8 mouse cellular contexts compared by ENCODE assay signal in genomic region chr3:90604416-90604815, GRCm38 (mm10). TPM values are rescaled to one million over a fixed set of nuclear protein-coding genes. Genes with fewer than 3 reads are reported as not detected.
DNase-seq lines count a peak whose midpoint lies in the region; ATAC-seq and TF ChIP-seq lines count a peak whose summit lies in the region.

No protein-coding gene starts in this region.

- H3K4me3 ChIP-seq in hindbrain, embryonic 13.5 days: no peak overlapping the region
- H3K4me3 ChIP-seq in hindbrain, embryonic 10.5 days: no peak overlapping the region
- no peak overlapping the region for H3K4me3 ChIP-seq in olfactory bulb, adult 2 months (ENCODE audit: insufficient read depth, low read depth, low read length)

- H3K9ac ChIP-seq in hindbrain, embryonic 13.5 days: no peak overlapping the region

- peaks cover 9% of the 10 kb centered on the region; the same call in 1 of the 2 replicates for H3K4me1 ChIP-seq in hindbrain, embryonic 13.5 days (replicated peaks)
- peaks cover 13% of the 10 kb centered on the region; the same call in 1 of the 2 replicates for H3K4me1 ChIP-seq in hindbrain, embryonic 10.5 days (replicated peaks)
- peaks cover 36% of the 10 kb centered on the region for H3K4me1 ChIP-seq in olfactory bulb, adult 2 months (ENCODE audit: control insufficient read depth, insufficient read depth, low read length)

- DNase-seq in hindbrain, embryonic 10.5 days (ENCODE audit: low spot score): no peak
- peak; percentile 84 for DNase-seq in adrenal gland, adult 8-10 months
- DNase-seq in heart, postnatal 4 days: peak; percentile 86
- peak; percentile 45 for DNase-seq in left cerebral cortex, postnatal 4 days
- DNase-seq in thymus, postnatal 0 days (ENCODE audit: low spot score): no peak

- no peak for TF ChIP-seq CTCF in olfactory bulb, adult 2 months (IDR thresholded peaks at IDR 0.05; ENCODE audit: insufficient read depth, low read depth, low read length)

- no peaks in the 10 kb centered on the region for H3K36me3 ChIP-seq in hindbrain, embryonic 13.5 days
- no peaks in the 10 kb centered on the region for H3K36me3 ChIP-seq in hindbrain, embryonic 10.5 days

- H3K27ac ChIP-seq in hindbrain, embryonic 13.5 days: no peak overlapping the region
- H3K27ac ChIP-seq in hindbrain, embryonic 10.5 days: no peak overlapping the region
- H3K27ac ChIP-seq in olfactory bulb, adult 2 months (ENCODE audit: insufficient read depth, low read depth, low read length): peak overlapping the region; percentile 27; the same call in 1 of the 2 replicates

- intact Hi-C loops in left cerebral cortex, postnatal 4 days (cut with DNase I): no loop called here

- no peak overlapping the region for H3K4me2 ChIP-seq in hindbrain, embryonic 13.5 days

- 45% methylated on average over 4 of the region's 4 CpGs for WGBS in hindbrain, embryonic 13.5 days
- 81% methylated on average over 4 of the region's 4 CpGs for WGBS in hindbrain, embryonic 10.5 days
- WGBS in olfactory bulb, adult 2 months: 6% methylated on average over 4 of the region's 4 CpGs

- H3K27me3 ChIP-seq in hindbrain, embryonic 13.5 days: no peaks in the 10 kb centered on the region
- no peaks in the 10 kb centered on the region for H3K27me3 ChIP-seq in hindbrain, embryonic 10.5 days (ENCODE audit: insufficient read depth, poor library complexity, severe bottlenecking)

- TF ChIP-seq POLR2A in olfactory bulb, adult 2 months (IDR thresholded peaks at IDR 0.05; ENCODE audit: insufficient read depth, low read depth, low read length): no peak

- H3K9me3 ChIP-seq in hindbrain, embryonic 13.5 days: no peaks in the 10 kb centered on the region
- no peaks in the 10 kb centered on the region for H3K9me3 ChIP-seq in hindbrain, embryonic 10.5 days

- peak; percentile 62; the same call in 1 of the 2 replicates for ATAC-seq in hindbrain, embryonic 13.5 days (ENCODE audit: low FRiP score)
- peak; percentile 56 for ATAC-seq in frontal cortex, adult (ENCODE audit: low TSS enrichment)

RNA-seq across cellular contexts. Expression of gene S100a4, which starts 0.8 kb away (rescaled TPM):
- polyA plus RNA-seq in hindbrain, embryonic 13.5 days (2015; fragmentation: Nextera tagmentation; extraction: Ambion mirVana): 0.75 and 1.5 TPM in 2 replicates
- polyA plus RNA-seq in hindbrain, embryonic 10.5 days (2016; fragmentation: Nextera tagmentation; extraction: Ambion mirVana): not detected in 2 replicates
- total RNA-seq in adrenal gland, adult 8-10 months (2022): 10 to 100 TPM in 2 of 4 experiments, 1 to 10 TPM in 2; 7.5 to 22.9 (median 12.5) TPM
- 1 to 10 TPM; 7.6 to 9.5 TPM for total RNA-seq in heart, postnatal 4 days (2021)
- 1 to 10 TPM; 3.3 to 6.2 TPM for total RNA-seq in left cerebral cortex, postnatal 4 days (2021)
- polyA plus RNA-seq in olfactory bulb, adult 2 months (2012; ENCODE audit: insufficient read depth, insufficient read length, low replicate concordance, missing spikeins): not detected in 2 replicates
- polyA plus RNA-seq in thymus, postnatal 0 days (2015; fragmentation: Nextera tagmentation; extraction: Ambion mirVana): 88.5 and 88.9 TPM in 2 replicates

RNA-seq across cellular contexts. Expression of gene Gm42674, which starts 2.7 kb away (rescaled TPM):
- polyA plus RNA-seq in hindbrain, embryonic 13.5 days (2015; fragmentation: Nextera tagmentation; extraction: Ambion mirVana): not detected in 2 replicates
- not detected in 2 replicates for polyA plus RNA-seq in hindbrain, embryonic 10.5 days (2016; fragmentation: Nextera tagmentation; extraction: Ambion mirVana)
- total RNA-seq in adrenal gland, adult 8-10 months (2022): not detected
- total RNA-seq in heart, postnatal 4 days (2021): not detected
- not detected for total RNA-seq in left cerebral cortex, postnatal 4 days (2021)
- polyA plus RNA-seq in olfactory bulb, adult 2 months (2012; ENCODE audit: insufficient read depth, insufficient read length, low replicate concordance, missing spikeins): not detected in 2 replicates
- not detected in 2 replicates for polyA plus RNA-seq in thymus, postnatal 0 days (2015; fragmentation: Nextera tagmentation; extraction: Ambion mirVana)

RNA-seq across cellular contexts. Expression of gene S100a5, which starts 3.9 kb away (rescaled TPM):
- polyA plus RNA-seq in hindbrain, embryonic 13.5 days (2015; fragmentation: Nextera tagmentation; extraction: Ambion mirVana): not detected in 2 replicates
- polyA plus RNA-seq in hindbrain, embryonic 10.5 days (2016; fragmentation: Nextera tagmentation; extraction: Ambion mirVana): not detected in 2 replicates
- not detected for total RNA-seq in adrenal gland, adult 8-10 months (2022)
- not detected for total RNA-seq in heart, postnatal 4 days (2021)
- not detected for total RNA-seq in left cerebral cortex, postnatal 4 days (2021)
- not detected in 2 replicates for polyA plus RNA-seq in olfactory bulb, adult 2 months (2012; ENCODE audit: insufficient read depth, insufficient read length, low replicate concordance, missing spikeins)
- 0.51 and 1.2 TPM in 2 replicates for polyA plus RNA-seq in thymus, postnatal 0 days (2015; fragmentation: Nextera tagmentation; extraction: Ambion mirVana)

RNA-seq across cellular contexts. Expression of gene S100a6, which starts 8.3 kb away (rescaled TPM):
- 38.4 and 42.3 TPM in 2 replicates for polyA plus RNA-seq in hindbrain, embryonic 13.5 days (2015; fragmentation: Nextera tagmentation; extraction: Ambion mirVana)
- 14.4 and 18.3 TPM in 2 replicates for polyA plus RNA-seq in hindbrain, embryonic 10.5 days (2016; fragmentation: Nextera tagmentation; extraction: Ambion mirVana)
- 10 to 100 TPM; 57.0 to 92.3 (median 67.2) TPM for total RNA-seq in adrenal gland, adult 8-10 months (2022)
- 10 to 100 TPM; 72.1 to 75.9 TPM for total RNA-seq in heart, postnatal 4 days (2021)
- 10 to 100 TPM; 13.1 to 20.7 TPM for total RNA-seq in left cerebral cortex, postnatal 4 days (2021)
- polyA plus RNA-seq in olfactory bulb, adult 2 months (2012; ENCODE audit: insufficient read depth, insufficient read length, low replicate concordance, missing spikeins): not detected in 2 replicates
- 164 and 165 TPM in 2 replicates for polyA plus RNA-seq in thymus, postnatal 0 days (2015; fragmentation: Nextera tagmentation; extraction: Ambion mirVana)

RNA-seq across cellular contexts. Expression of gene S100a2, which starts 14.4 kb away (rescaled TPM):
- polyA plus RNA-seq in hindbrain, embryonic 13.5 days (2015; fragmentation: Nextera tagmentation; extraction: Ambion mirVana): not detected in 2 replicates
- polyA plus RNA-seq in hindbrain, embryonic 10.5 days (2016; fragmentation: Nextera tagmentation; extraction: Ambion mirVana): not detected in 2 replicates
- total RNA-seq in adrenal gland, adult 8-10 months (2022): not detected
- not detected for total RNA-seq in heart, postnatal 4 days (2021)
- total RNA-seq in left cerebral cortex, postnatal 4 days (2021): not detected
- not detected in 2 replicates for polyA plus RNA-seq in olfactory bulb, adult 2 months (2012; ENCODE audit: insufficient read depth, insufficient read length, low replicate concordance, missing spikeins)
- 1.2 and 1.5 TPM in 2 replicates for polyA plus RNA-seq in thymus, postnatal 0 days (2015; fragmentation: Nextera tagmentation; extraction: Ambion mirVana)

Comparison
In these comparisons a context has a peak if more than half of its experiments do, and no peak if none do; other contexts are left out.
1. DNase-seq: peak in adrenal gland, adult 8-10 months (single experiment), heart, postnatal 4 days (single experiment) and left cerebral cortex, postnatal 4 days (single experiment); none in hindbrain, embryonic 10.5 days (single experiment) and thymus, postnatal 0 days (single experiment).
2. RNA of gene S100a4, which starts 0.8 kb away (polyA plus RNA-seq): 88.5 to 88.9 TPM in thymus, postnatal 0 days; 0.75 to 1.5 TPM in hindbrain, embryonic 13.5 days, not detected in hindbrain, embryonic 10.5 days and not detected in olfactory bulb, adult 2 months; every median in the first group is over 10 times any median in the second.